Mouse (Mus musculus) NIH3T3 (cell line): ENCODE results near the gene Clpp.
A peak's percentile ranks its signal among the peaks of the same experiment; 100 is the strongest.

Experiments used
- DNase-seq: peaks from one replicate; pipeline ENCODE4 v3.0.0-alpha.2; 2012; ENCODE audit warnings: low read depth

The Clpp gene

GRCm38 (mm10) chr17:56986105-56986805 lies 3.9 kb upstream of the Clpp start:
- no peak for DNase-seq

- no peak for DNase-seq
These were observed 1.7 kb upstream of the Clpp start for GRCm38 (mm10) chr17:56988441-56988840.

- DNase-seq, result no peak
These were observed 1.1 kb upstream of the Clpp start for GRCm38 (mm10) chr17:56988921-56989430.

- no peak for DNase-seq
These were observed 514 bp upstream of the Clpp start for GRCm38 (mm10) chr17:56989467-56990114.

- DNase-seq, result no peak
These were observed 861 bp downstream of the Clpp start for GRCm38 (mm10) chr17:56990966-56991365.

GRCm38 (mm10) chr17:56995046-56995445 lies 4.9 kb downstream of the Clpp start:
- DNase-seq, result no peak

GRCm38 (mm10) chr17:56996506-56996905 lies 6.4 kb downstream of the Clpp start:
- no peak for DNase-seq

- peak; percentile 96 for DNase-seq
These were observed 7.0 kb downstream of the Clpp start, which contains the start of gene Alkbh7 for GRCm38 (mm10) chr17:56997029-56997667. Gene Alkbh7, plus strand, starts transcription at chr17:56997339.

- no peak for DNase-seq
These were observed 9.3 kb downstream of the Clpp start for GRCm38 (mm10) chr17:56999414-56999813.

GRCm38 (mm10) chr17:56999968-57000609 lies 10.0 kb downstream of the Clpp start, which contains the start of gene Pspn:
Gene Pspn, minus strand, starts transcription at chr17:57000018.
- no peak for DNase-seq

- peak; percentile 54 for DNase-seq
These were observed 11.1 kb downstream of the Clpp start for GRCm38 (mm10) chr17:57001228-57001627.

GRCm38 (mm10) chr17:57003994-57004393 lies 13.9 kb downstream of the Clpp start:
- no peak for DNase-seq

GRCm38 (mm10) chr17:57007137-57007905 lies 17.2 kb downstream of the Clpp start:
- DNase-seq, result peak; percentile 47

- DNase-seq, result no peak
These were observed 20.8 kb downstream of the Clpp start for GRCm38 (mm10) chr17:57010911-57011235.

GRCm38 (mm10) chr17:57011236-57012141 lies 21.4 kb downstream of the Clpp start, which contains the start of the genes Gtf2f1 and Gm17949:
Gene Gtf2f1, minus strand, starts transcription at chr17:57011288.
Gene Gm17949, plus strand, starts transcription at chr17:57011469.
- DNase-seq, result peak; percentile 100

GRCm38 (mm10) chr17:57012245-57012795 lies 22.2 kb downstream of the Clpp start:
- no peak for DNase-seq

GRCm38 (mm10) chr17:57019693-57020092 lies 29.6 kb downstream of the Clpp start:
- no peak for DNase-seq

GRCm38 (mm10) chr17:57020960-57021359 lies 30.9 kb downstream of the Clpp start:
- no peak for DNase-seq

- DNase-seq, result no peak
These were observed 37.4 kb downstream of the Clpp start for GRCm38 (mm10) chr17:57027471-57027870.

GRCm38 (mm10) chr17:57029691-57030090 lies 39.6 kb downstream of the Clpp start:
- peak; percentile 63 for DNase-seq
